Mouse (Mus musculus) limb, embryonic 13.5 days (tissue): Measurements from ENCODE around the gene Cldn6. TPM values are rescaled to one million over a fixed set of nuclear protein-coding genes. Genes with fewer than 3 reads are reported as not detected.

ENCODE experiments used
- ATAC-seq: fragments of 200-750 bp; cut with Nextera tagmentation; 2 replicates; pipeline ENCODE4 v1.8.0; 2017; ENCODE audit warnings: low read depth, moderate number of reproducible peaks, moderate TSS enrichment; ENCODE audit not compliant: low FRiP score
- H3K27ac ChIP-seq: fragments of 300-500 bp; sonication (generic); 2 replicates; pipeline ENCODE4 v1.5.1; 2015; ENCODE audit warnings: inconsistent platforms, mild to moderate bottlenecking, moderate library complexity
- H3K27me3 ChIP-seq: fragments of 300-500 bp; sonication (generic); 2 replicates; pipeline ENCODE4 v1.6.1; 2015; ENCODE audit warnings: mild to moderate bottlenecking, inconsistent platforms
- H3K36me3 ChIP-seq: fragments of 300-500 bp; sonication (generic); 2 replicates; pipeline ENCODE4 v1.6.1; 2015; ENCODE audit warnings: inconsistent platforms, mild to moderate bottlenecking, moderate library complexity
- H3K4me1 ChIP-seq: fragments of 300-500 bp; sonication (generic); 2 replicates; pipeline ENCODE4 v1.6.1; 2015; ENCODE audit warnings: inconsistent platforms
- H3K4me2 ChIP-seq: fragments of 300-500 bp; sonication (generic); replicated peaks from 2 replicates; pipeline ENCODE4 v1.6.1; 2015; ENCODE audit warnings: inconsistent platforms, mild to moderate bottlenecking, moderate library complexity
- H3K4me3 ChIP-seq: fragments of 300-500 bp; sonication (generic); 2 replicates; pipeline ENCODE4 v1.5.1; 2015; ENCODE audit warnings: moderate library complexity, mild to moderate bottlenecking, inconsistent platforms
- H3K9ac ChIP-seq: fragments of 300-500 bp; sonication (generic); 2 replicates; pipeline ENCODE4 v1.6.1; 2015; ENCODE audit warnings: mild to moderate bottlenecking, inconsistent platforms
- H3K9me3 ChIP-seq: fragments of 300-500 bp; sonication (generic); 2 replicates; pipeline ENCODE4 v1.6.1; 2016; ENCODE audit warnings: inconsistent platforms
- WGBS: fragments of 180-500 bp; shearing (Covaris S2); methylation state at CpG from one replicate; pipeline ENCODE4 v1.1.7; 2015; 5-methylcytosine and 5-hydroxymethylcytosine counted together
- polyA plus RNA-seq: library from polyadenylated mRNA; unstranded; fragments of >200 nt; fragmentation: Nextera tagmentation; extraction: Ambion mirVana; gene quantifications from 2 replicates; pipeline ENCODE4 v1.2.1, GENCODE M21; 2015

Cldn6 gene
- 16.8 and 19.8 TPM in 2 replicates for polyA plus RNA-seq

- Histone ChIP-seq H3K27ac (no peak within 1 kb of the TSS), H3K4me2 (peak within 1 kb of the TSS; percentile 58), H3K36me3 (no peaks in the 10 kb centered on the region), H3K9ac (no peak within 1 kb of the TSS; the same call in 1 of the 2 replicates), H3K27me3 (peaks cover 86% of the 10 kb centered on the region), H3K4me3 (peak within 1 kb of the TSS; percentile 35), H3K9me3 (no peaks in the 10 kb centered on the region), H3K4me1 (peaks cover 57% of the 10 kb centered on the region)
- WGBS = 2% methylated on average over 38 of the region's 38 CpGs
- no peak for ATAC-seq
Observed at GRCm38 (mm10) chr17:23679127-23679835, at the start of gene Cldn6. Gene Cldn6 (plus strand): TSS chr17:23679249.

GRCm38 (mm10) chr17:23630195-23631020 is 48.6 kb upstream of the Cldn6 start:
- no peak overlapping the region for H3K27ac ChIP-seq
- peak overlapping the region; percentile 48 for H3K9ac ChIP-seq
- peaks cover 2% of the 10 kb centered on the region; the same call in 1 of the 2 replicates for H3K27me3 ChIP-seq
- peak; percentile 88 for ATAC-seq
- WGBS = 15% methylated on average over 22 of the region's 22 CpGs
- H3K4me1 ChIP-seq = no peaks in the 10 kb centered on the region
- H3K4me2 ChIP-seq = peak overlapping the region; percentile 60
- H3K9me3 ChIP-seq = no peaks in the 10 kb centered on the region
- H3K36me3 ChIP-seq = no peaks in the 10 kb centered on the region
- H3K4me3 ChIP-seq = peak overlapping the region; percentile 24

- WGBS = 86% methylated on average over 8 of the region's 8 CpGs
- H3K27ac ChIP-seq = no peak overlapping the region
- no peak overlapping the region for H3K4me3 ChIP-seq
- H3K4me1 ChIP-seq = no peaks in the 10 kb centered on the region
- H3K9ac ChIP-seq = no peak overlapping the region
- ATAC-seq = no peak
- H3K4me2 ChIP-seq = no peak overlapping the region
- no peaks in the 10 kb centered on the region for H3K36me3 ChIP-seq
- H3K27me3 ChIP-seq = peaks cover 2% of the 10 kb centered on the region; the same call in 1 of the 2 replicates
- H3K9me3 ChIP-seq = no peaks in the 10 kb centered on the region
Observed at GRCm38 (mm10) chr17:23631241-23631640, 47.8 kb upstream of the Cldn6 start.

- peak within 1 kb of the TSS; percentile 65 for H3K9ac ChIP-seq
- H3K36me3 ChIP-seq = no peaks in the 10 kb centered on the region
- no peak within 1 kb of the TSS for H3K27ac ChIP-seq
- peak within 1 kb of the TSS; percentile 79 for H3K4me2 ChIP-seq
- peak within 1 kb of the TSS; percentile 49 for H3K4me3 ChIP-seq
- WGBS = under 1% methylated on average over 58 of the region's 58 CpGs
- peaks cover 9% of the 10 kb centered on the region; the same call in 1 of the 2 replicates for H3K4me1 ChIP-seq
- peak; percentile 33 for ATAC-seq
- peaks cover 40% of the 10 kb centered on the region for H3K27me3 ChIP-seq
- H3K9me3 ChIP-seq = 0 out of 2 replicates have a peak, but pooled peaks cover 4% of the 10 kb centered on the region
Observed at GRCm38 (mm10) chr17:23644613-23645495, 34.2 kb upstream of the Cldn6 start, which contains the start of gene Mmp25. Gene Mmp25 (minus strand): TSS chr17:23645277.

- no peak for ATAC-seq
Observed at GRCm38 (mm10) chr17:23645894-23646293, 33.2 kb upstream of the Cldn6 start.

GRCm38 (mm10) chr17:23651363-23651762 is 27.7 kb upstream of the Cldn6 start:
- Histone ChIP-seq H3K36me3 (no peaks in the 10 kb centered on the region), H3K4me2 (no peak overlapping the region), H3K4me3 (no peak overlapping the region), H3K4me1 (no peaks in the 10 kb centered on the region), H3K9me3 (no peaks in the 10 kb centered on the region), H3K27me3 (peaks cover 11% of the 10 kb centered on the region), H3K9ac (no peak overlapping the region), H3K27ac (no peak overlapping the region)
- 82% methylated on average over 6 of the region's 6 CpGs for WGBS
- no peak for ATAC-seq

More at GRCm38 (mm10) chr17:23645894-23646293, 33.2 kb upstream of the Cldn6 start:
- no peak overlapping the region for H3K4me2 ChIP-seq
- H3K27ac ChIP-seq = no peak overlapping the region
- WGBS = 37% methylated on average over 10 of the region's 10 CpGs
- H3K4me3 ChIP-seq = no peak overlapping the region
- H3K9me3 ChIP-seq = 0 out of 2 replicates have a peak, but pooled peaks cover 4% of the 10 kb centered on the region
- peaks cover 9% of the 10 kb centered on the region; the same call in 1 of the 2 replicates for H3K4me1 ChIP-seq
- peaks cover 40% of the 10 kb centered on the region for H3K27me3 ChIP-seq
- H3K36me3 ChIP-seq = no peaks in the 10 kb centered on the region
- H3K9ac ChIP-seq = no peak overlapping the region

GRCm38 (mm10) chr17:23653324-23653723 is 25.7 kb upstream of the Cldn6 start:
- H3K4me3 ChIP-seq = no peak overlapping the region
- no peaks in the 10 kb centered on the region for H3K4me1 ChIP-seq
- H3K9ac ChIP-seq = no peak overlapping the region
- 63% methylated on average over 2 of the region's 2 CpGs for WGBS
- no peak for ATAC-seq
- no peaks in the 10 kb centered on the region for H3K36me3 ChIP-seq
- H3K9me3 ChIP-seq = no peaks in the 10 kb centered on the region
- H3K27me3 ChIP-seq = 0 out of 2 replicates have a peak, but pooled peaks cover 2% of the 10 kb centered on the region
- H3K4me2 ChIP-seq = no peak overlapping the region
- no peak overlapping the region for H3K27ac ChIP-seq

- WGBS = 56% methylated on average over 6 of the region's 6 CpGs
- Histone ChIP-seq H3K36me3 (no peaks in the 10 kb centered on the region), H3K9me3 (no peaks in the 10 kb centered on the region), H3K27ac (no peak overlapping the region), H3K4me1 (no peaks in the 10 kb centered on the region), H3K27me3 (peaks cover 5% of the 10 kb centered on the region), H3K4me3 (no peak overlapping the region), H3K4me2 (no peak overlapping the region), H3K9ac (no peak overlapping the region)
- no peak for ATAC-seq
Observed at GRCm38 (mm10) chr17:23654001-23654400, 25.0 kb upstream of the Cldn6 start.

- H3K27me3 ChIP-seq = peaks cover 9% of the 10 kb centered on the region
- no peaks in the 10 kb centered on the region for H3K36me3 ChIP-seq
- no peak for ATAC-seq
- 62% methylated on average over 2 of the region's 2 CpGs for WGBS
- no peaks in the 10 kb centered on the region for H3K4me1 ChIP-seq
- no peak overlapping the region for H3K4me3 ChIP-seq
- no peaks in the 10 kb centered on the region for H3K9me3 ChIP-seq
- H3K9ac ChIP-seq = no peak overlapping the region
- H3K27ac ChIP-seq = no peak overlapping the region
- H3K4me2 ChIP-seq = no peak overlapping the region
Observed at GRCm38 (mm10) chr17:23654410-23654809, 24.6 kb upstream of the Cldn6 start.

- no peak for ATAC-seq
- 0 out of 2 replicates have a peak, but pooled peaks cover 6% of the 10 kb centered on the region for H3K4me1 ChIP-seq
- no peaks in the 10 kb centered on the region for H3K9me3 ChIP-seq
- no peak overlapping the region for H3K27ac ChIP-seq
- WGBS = 70% methylated on average over 3 of the region's 3 CpGs
- no peak overlapping the region for H3K4me2 ChIP-seq
- peaks cover 49% of the 10 kb centered on the region for H3K27me3 ChIP-seq
- no peak overlapping the region for H3K9ac ChIP-seq
- H3K36me3 ChIP-seq = no peaks in the 10 kb centered on the region
- no peak overlapping the region for H3K4me3 ChIP-seq
Observed at GRCm38 (mm10) chr17:23658450-23658849, 20.6 kb upstream of the Cldn6 start.

- 0 out of 2 replicates have a peak, but pooled peaks cover 9% of the 10 kb centered on the region for H3K4me1 ChIP-seq
- 5% methylated on average over 27 of the region's 27 CpGs for WGBS
- ATAC-seq = no peak
- H3K27ac ChIP-seq = no peak within 1 kb of the TSS
- no peaks in the 10 kb centered on the region for H3K36me3 ChIP-seq
- peaks cover 46% of the 10 kb centered on the region for H3K27me3 ChIP-seq
- no peak within 1 kb of the TSS for H3K9ac ChIP-seq
- peak within 1 kb of the TSS; percentile 38 for H3K4me2 ChIP-seq
- peak within 1 kb of the TSS; percentile 11; the same call in 1 of the 2 replicates for H3K4me3 ChIP-seq
- no peaks in the 10 kb centered on the region for H3K9me3 ChIP-seq
Observed at GRCm38 (mm10) chr17:23660117-23660875, 18.8 kb upstream of the Cldn6 start, which contains the start of gene Bicdl2. Gene Bicdl2 (plus strand): TSS chr17:23660506.
